Mouse (Mus musculus) embryonic facial prominence, embryonic 11.5 days (tissue): ENCODE results near the gene Klc3. TPM values are rescaled to one million over a fixed set of nuclear protein-coding genes. Genes with fewer than 3 reads are reported as not detected.

ENCODE experiments used
- ATAC-seq: fragments of 200-750 bp; cut with Nextera tagmentation; replicated peaks from 2 replicates; pipeline ENCODE4 v1.8.0; 2017; ENCODE audit warnings: low read depth; ENCODE audit not compliant: insufficient number of reproducible peaks, low FRiP score, low TSS enrichment
- DNase-seq: peaks from one replicate; pipeline ENCODE4 v3.0.0-alpha.2; 2015; ENCODE audit warnings: low spot score
- H3K27ac ChIP-seq: fragments of 300-500 bp; sonication (generic); replicated peaks from 2 replicates; pipeline ENCODE4 v1.5.1; 2014; ENCODE audit warnings: mild to moderate bottlenecking, low read depth, low read length, control low read depth
- H3K27me3 ChIP-seq: fragments of 300-500 bp; sonication (generic); 2 replicates; pipeline ENCODE4 v1.6.1; 2014; ENCODE audit warnings: mild to moderate bottlenecking, low read length, moderate library complexity, mixed read lengths; ENCODE audit not compliant: control insufficient read depth, insufficient read depth
- H3K36me3 ChIP-seq: fragments of 300-500 bp; sonication (generic); replicated peaks from 2 replicates; pipeline ENCODE4 v1.6.1; 2014; ENCODE audit warnings: low read depth, mild to moderate bottlenecking, low read length, moderate library complexity, mixed read lengths; ENCODE audit not compliant: control insufficient read depth, insufficient read depth
- H3K4me1 ChIP-seq: fragments of 300-500 bp; sonication (generic); 2 replicates; pipeline ENCODE4 v1.6.1; 2014; ENCODE audit warnings: low read length, mixed read lengths; ENCODE audit not compliant: control insufficient read depth, insufficient read depth
- H3K4me2 ChIP-seq: fragments of 300-500 bp; sonication (generic); 2 replicates; pipeline ENCODE4 v1.6.1; 2014; ENCODE audit warnings: low read depth, mild to moderate bottlenecking, control low read depth, low read length, moderate library complexity
- H3K4me3 ChIP-seq: fragments of 300-500 bp; sonication (generic); 2 replicates; pipeline ENCODE4 v1.5.1; 2014; ENCODE audit warnings: low read depth, low read length, control low read depth
- H3K9ac ChIP-seq: fragments of 300-500 bp; sonication (generic); replicated peaks from 2 replicates; pipeline ENCODE4 v1.6.1; 2014; ENCODE audit warnings: mild to moderate bottlenecking, control low read depth, low read length
- H3K9me3 ChIP-seq: fragments of 300-500 bp; sonication (generic); replicated peaks from 2 replicates; pipeline ENCODE4 v1.6.1; 2016; ENCODE audit warnings: mild to moderate bottlenecking, low read length, inconsistent platforms, mixed read lengths; ENCODE audit not compliant: control insufficient read depth
- WGBS: fragments of 180-500 bp; shearing (Covaris S2); extraction: QIAGEN DNeasy Blood & Tissue Kit; methylation state at CpG from one replicate; pipeline ENCODE4 v1.1.7; 2014; 5-methylcytosine and 5-hydroxymethylcytosine counted together
- polyA plus RNA-seq: library from polyadenylated mRNA; unstranded; fragments of >200 nt; fragmentation: Nextera tagmentation; extraction: Ambion mirVana; gene quantifications from 2 replicates; pipeline ENCODE4 v1.2.1, GENCODE M21; 2014

Klc3 gene
- polyA plus RNA-seq, 1 experiment from 2014 or later, result 3.9 TPM

GRCm38 (mm10) chr7:19420821-19421636 is 17.1 kb upstream of the Klc3 start:
- Histone ChIP-seq H3K9me3 (no peaks in the 10 kb centered on the region), H3K36me3 (no peaks in the 10 kb centered on the region; the same call in 1 of the 2 replicates), H3K9ac (no peak overlapping the region), H3K4me2 (peak overlapping the region; percentile 54), H3K4me1 (no peaks in the 10 kb centered on the region; the same call in 1 of the 2 replicates), H3K27ac (no peak overlapping the region), H3K27me3 (peaks cover 25% of the 10 kb centered on the region), H3K4me3 (peak overlapping the region; percentile 29)
- WGBS, result 11% methylated on average over 43 of the region's 43 CpGs
- ATAC-seq (peak; percentile 91), DNase-seq (peak; percentile 91)

- no peaks in the 10 kb centered on the region; the same call in 1 of the 2 replicates for H3K4me1 ChIP-seq
- H3K9ac ChIP-seq, result no peak overlapping the region
- ATAC-seq, result no peak
- WGBS, result 6% methylated on average over 28 of the region's 28 CpGs
- no peak overlapping the region for H3K27ac ChIP-seq
- H3K27me3 ChIP-seq, result peaks cover 25% of the 10 kb centered on the region
- no peak overlapping the region for H3K4me2 ChIP-seq
- H3K9me3 ChIP-seq, result no peaks in the 10 kb centered on the region
- no peak for DNase-seq
- H3K36me3 ChIP-seq, result no peaks in the 10 kb centered on the region
- no peak overlapping the region for H3K4me3 ChIP-seq
Measured at GRCm38 (mm10) chr7:19420121-19420520, 16.2 kb upstream of the Klc3 start.

- H3K27me3 ChIP-seq, result peaks cover 24% of the 10 kb centered on the region
- no peak overlapping the region for H3K9ac ChIP-seq
- H3K4me1 ChIP-seq, result no peaks in the 10 kb centered on the region; the same call in 1 of the 2 replicates
- H3K27ac ChIP-seq, result no peak overlapping the region
- ATAC-seq (no peak), DNase-seq (no peak)
- no peak overlapping the region for H3K4me2 ChIP-seq
- no peaks in the 10 kb centered on the region for H3K9me3 ChIP-seq
- no peaks in the 10 kb centered on the region for H3K36me3 ChIP-seq
- WGBS, result 72% methylated on average over 15 of the region's 15 CpGs
- H3K4me3 ChIP-seq, result no peak overlapping the region
Measured at GRCm38 (mm10) chr7:19416590-19416989, 12.7 kb upstream of the Klc3 start.

- H3K9ac ChIP-seq, result no peak overlapping the region
- H3K9me3 ChIP-seq, result no peaks in the 10 kb centered on the region
- no peak overlapping the region for H3K4me3 ChIP-seq
- H3K27me3 ChIP-seq, result no peaks in the 10 kb centered on the region; the same call in 1 of the 2 replicates
- H3K4me1 ChIP-seq, result no peaks in the 10 kb centered on the region
- DNase-seq (no peak), ATAC-seq (no peak)
- 90% methylated on average over 3 of the region's 3 CpGs for WGBS
- no peak overlapping the region for H3K4me2 ChIP-seq
- no peak overlapping the region for H3K27ac ChIP-seq
- no peaks in the 10 kb centered on the region for H3K36me3 ChIP-seq
Measured at GRCm38 (mm10) chr7:19413525-19413924, 9.6 kb upstream of the Klc3 start.

- H3K4me1 ChIP-seq, result no peaks in the 10 kb centered on the region
- ATAC-seq (no peak), DNase-seq (no peak)
- 79% methylated on average over 5 of the region's 5 CpGs for WGBS
- no peaks in the 10 kb centered on the region; the same call in 1 of the 2 replicates for H3K27me3 ChIP-seq
- no peak overlapping the region for H3K9ac ChIP-seq
- no peak overlapping the region for H3K27ac ChIP-seq
- H3K36me3 ChIP-seq, result no peaks in the 10 kb centered on the region
- no peak overlapping the region for H3K4me2 ChIP-seq
- H3K4me3 ChIP-seq, result no peak overlapping the region
- no peaks in the 10 kb centered on the region for H3K9me3 ChIP-seq
Measured at GRCm38 (mm10) chr7:19411783-19412182, 7.9 kb upstream of the Klc3 start.

GRCm38 (mm10) chr7:19410766-19411344 is 7.0 kb upstream of the Klc3 start:
- DNase-seq (no peak), ATAC-seq (no peak)
- Histone ChIP-seq H3K36me3 (no peaks in the 10 kb centered on the region), H3K9ac (no peak overlapping the region), H3K27me3 (no peaks in the 10 kb centered on the region), H3K4me3 (no peak overlapping the region), H3K4me1 (no peaks in the 10 kb centered on the region), H3K27ac (no peak overlapping the region), H3K9me3 (no peaks in the 10 kb centered on the region), H3K4me2 (no peak overlapping the region)
- 82% methylated on average over 11 of the region's 11 CpGs for WGBS

- peaks cover 6% of the 10 kb centered on the region for H3K27me3 ChIP-seq
- H3K36me3 ChIP-seq, result no peaks in the 10 kb centered on the region
- no peak overlapping the region for H3K9ac ChIP-seq
- WGBS, result 49% methylated on average over 6 of the region's 6 CpGs
- no peaks in the 10 kb centered on the region for H3K9me3 ChIP-seq
- DNase-seq (no peak), ATAC-seq (no peak; the same call in 1 of the 2 replicates)
- H3K4me2 ChIP-seq, result no peak overlapping the region
- no peak overlapping the region for H3K4me3 ChIP-seq
- H3K4me1 ChIP-seq, result peaks cover 2% of the 10 kb centered on the region
- no peak overlapping the region for H3K27ac ChIP-seq
Measured at GRCm38 (mm10) chr7:19409753-19410152, 5.8 kb upstream of the Klc3 start.

- H3K4me2 ChIP-seq, result peak overlapping the region; percentile 10
- H3K4me1 ChIP-seq, result peaks cover 9% of the 10 kb centered on the region
- no peak overlapping the region for H3K27ac ChIP-seq
- WGBS, result 3% methylated on average over 19 of the region's 19 CpGs
- no peak overlapping the region for H3K9ac ChIP-seq
- H3K9me3 ChIP-seq, result no peaks in the 10 kb centered on the region
- H3K27me3 ChIP-seq, result peaks cover 32% of the 10 kb centered on the region
- ATAC-seq (no peak), DNase-seq (peak; percentile 88)
- no peak overlapping the region for H3K4me3 ChIP-seq
- H3K36me3 ChIP-seq, result no peaks in the 10 kb centered on the region
Measured at GRCm38 (mm10) chr7:19405417-19405816, 1.5 kb upstream of the Klc3 start.
